9 mouse cellular contexts compared by ENCODE assay signal in the genomic region with DNA sequence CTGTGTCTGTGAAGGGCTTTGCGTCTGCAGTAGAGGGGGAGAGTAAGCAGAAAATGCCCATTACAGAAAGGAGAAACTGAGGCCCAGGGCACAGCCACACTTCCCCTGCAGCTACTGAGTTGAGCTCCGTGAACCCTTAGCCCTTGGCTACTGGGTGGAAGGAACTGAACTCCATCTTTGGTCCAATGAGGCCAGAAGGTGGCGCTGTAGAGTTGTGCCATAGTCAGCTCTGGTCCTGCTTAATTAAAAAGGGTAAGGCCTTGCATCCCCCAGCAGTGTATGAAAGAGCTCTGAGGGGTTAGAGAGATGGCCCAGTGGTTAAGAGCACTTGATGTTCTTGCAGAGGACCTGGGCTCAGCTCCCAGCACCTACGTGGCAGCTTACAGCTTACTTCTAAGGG.
DNase-seq lines count a peak whose midpoint lies in the region; ATAC-seq and TF ChIP-seq lines count a peak whose summit lies in the region.
"Had no signal": no experiment of that assay in that cellular context is flagged by ENCODE, and none has a peak within 500 bp of the region (broad histone marks: within the 10 kb centered on the region; RNA-seq: fewer than 3 reads in every experiment).

No protein-coding gene starts in this region.

- intact Hi-C loops in left cerebral cortex, postnatal 14 days (cut with DNase I), result no loop called here
- intact Hi-C loops in left cerebral cortex, postnatal 10 days (cut with DNase I), result loop anchor here (5.0 kb wide), 1 partner anchor 61 kb away; a partner anchor contains a TSS

- no peaks in the 10 kb centered on the region for H3K4me1 ChIP-seq in G1E (ENCODE audit: insufficient read depth, low read depth, low read length)
- H3K4me1 ChIP-seq: embryonic facial prominence, embryonic 12.5 days had no signal

- no peaks in the 10 kb centered on the region for H3K36me3 ChIP-seq in G1E (replicated peaks)
- H3K36me3 ChIP-seq: embryonic facial prominence, embryonic 12.5 days had no signal

- H3K27me3 ChIP-seq in G1E (ENCODE audit: insufficient read depth, low read length), result no peaks in the 10 kb centered on the region
- H3K27me3 ChIP-seq: embryonic facial prominence, embryonic 12.5 days had no signal

- peak; percentile 21; the same call in 1 of the 2 replicates for TF ChIP-seq CTCF in G1E (IDR thresholded peaks at IDR 0.05; ENCODE audit: low read depth, low read length)

- ATAC-seq in G1E (ENCODE audit: extremely low read depth, insufficient number of reproducible peaks, low FRiP score, poor library complexity, severe bottlenecking), result no peak
- 0 out of 2 replicates have a peak, but pooled peaks have one; percentile 29 for ATAC-seq in megakaryocyte progenitor cell, adult 5-6 weeks (replicated peaks; ENCODE audit: poor library complexity)
- no peak for ATAC-seq in erythroblast, adult 5-6 weeks (replicated peaks; ENCODE audit: low FRiP score, poor library complexity, severe bottlenecking)

- no peak overlapping the region for H3K4me3 ChIP-seq in G1E (ENCODE audit: low read depth, low read length)
- H3K4me3 ChIP-seq: embryonic facial prominence, embryonic 12.5 days had no signal

- peaks cover 7% of the 10 kb centered on the region for H3K9me3 ChIP-seq in G1E (replicated peaks)
- H3K9me3 ChIP-seq: embryonic facial prominence, embryonic 12.5 days had no signal

- peak; percentile 27 for DNase-seq in adrenal gland, postnatal 25 days
- no peak for DNase-seq in adrenal gland, adult 8-10 months
- DNase-seq in left cerebral cortex, postnatal 14 days (ENCODE audit: low spot score in 2 of 2), result peak; percentile 53 to 54
- DNase-seq in left cerebral cortex, postnatal 10 days (ENCODE audit: extremely low spot score in 1 of 2, low spot score in 2 of 2), result no peak
- DNase-seq in G1E (ENCODE audit: low spot score), result no peak
- no peak for DNase-seq in layer of hippocampus, adult 9-10 months (ENCODE audit: low spot score)

Comparison
In these comparisons a context has a peak if more than half of its experiments do, and no peak if none do; other contexts are left out.
1. DNase-seq: peak in adrenal gland, postnatal 25 days (single experiment) and left cerebral cortex, postnatal 14 days (2 of 2); none in adrenal gland, adult 8-10 months (single experiment), left cerebral cortex, postnatal 10 days (0 of 2), G1E (single experiment) and layer of hippocampus, adult 9-10 months (single experiment).